Mouse (Mus musculus) retina, embryonic 14.5 days (tissue): Measurements from ENCODE around the gene Gbgt1.
"Not testable (repeated sequence)": the region's sequence is repeated elsewhere in the genome, so short reads cannot be mapped to it uniquely, and the experiment has no call there.

Source experiments
- DNase-seq: peaks from one replicate; pipeline ENCODE4 v3.0.0-alpha.2; 2015; ENCODE audit warnings: low spot score

The Gbgt1 gene

DNA sequence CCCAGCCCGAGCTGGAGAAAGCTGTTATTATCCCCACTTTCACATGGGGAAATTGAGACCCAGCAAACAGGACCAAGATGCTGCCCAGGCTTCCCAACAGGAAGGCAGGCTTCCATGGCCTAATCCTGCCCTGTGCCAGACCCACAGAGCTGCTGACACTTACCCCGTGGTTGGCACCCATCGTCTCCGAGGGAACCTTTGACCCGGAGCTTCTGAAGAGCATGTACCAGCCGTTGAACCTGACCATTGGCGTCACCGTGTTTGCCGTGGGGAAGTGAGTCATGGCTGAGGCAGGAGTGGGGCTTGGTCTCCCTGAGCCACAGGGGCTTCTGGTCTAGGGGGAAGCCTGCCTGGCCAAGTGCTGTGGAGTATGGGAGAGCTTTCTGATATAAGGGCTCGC is 6.3 kb downstream of the Gbgt1 start:
- no peak for DNase-seq

DNA sequence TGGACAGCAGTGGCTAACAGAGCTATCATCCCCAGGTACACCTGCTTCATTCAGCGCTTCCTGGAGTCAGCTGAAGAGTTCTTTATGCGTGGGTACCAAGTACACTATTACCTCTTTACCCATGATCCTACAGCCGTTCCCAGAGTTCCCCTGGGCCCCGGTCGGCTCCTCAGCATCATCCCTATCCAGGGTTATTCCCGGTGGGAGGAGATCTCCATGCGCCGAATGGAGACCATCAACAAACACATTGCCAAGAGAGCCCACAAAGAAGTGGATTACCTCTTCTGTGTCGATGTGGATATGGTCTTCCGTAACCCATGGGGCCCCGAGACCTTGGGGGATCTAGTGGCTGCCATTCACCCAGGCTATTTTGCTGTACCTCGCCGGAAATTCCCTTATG is 8.0 kb downstream of the Gbgt1 start:
- no peak for DNase-seq

DNA sequence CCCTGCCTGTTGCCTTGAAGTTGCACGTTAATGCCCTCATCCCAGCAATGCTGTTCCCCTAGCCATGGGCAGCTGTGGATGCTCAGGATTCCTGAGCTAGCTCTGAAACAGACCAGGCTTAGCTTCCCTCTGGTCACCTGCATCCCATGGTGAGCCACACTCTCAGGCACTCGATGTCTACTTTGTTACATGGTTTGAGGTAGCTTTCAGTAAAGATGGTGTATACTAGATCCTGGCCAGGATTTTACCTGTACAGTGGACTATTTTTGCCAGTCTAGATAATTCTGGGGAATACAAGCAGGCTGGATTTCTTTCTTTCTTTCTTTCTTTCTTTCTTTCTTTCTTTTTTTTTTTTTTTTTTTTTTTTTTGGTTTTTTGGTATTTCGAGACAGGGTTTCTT is 9.1 kb downstream of the Gbgt1 start, which contains the start of gene Gm10134:
TSS of gene Gm10134 (plus strand) at position 301 of the 400 bp plus-strand sequence.
- no peak for DNase-seq

DNA sequence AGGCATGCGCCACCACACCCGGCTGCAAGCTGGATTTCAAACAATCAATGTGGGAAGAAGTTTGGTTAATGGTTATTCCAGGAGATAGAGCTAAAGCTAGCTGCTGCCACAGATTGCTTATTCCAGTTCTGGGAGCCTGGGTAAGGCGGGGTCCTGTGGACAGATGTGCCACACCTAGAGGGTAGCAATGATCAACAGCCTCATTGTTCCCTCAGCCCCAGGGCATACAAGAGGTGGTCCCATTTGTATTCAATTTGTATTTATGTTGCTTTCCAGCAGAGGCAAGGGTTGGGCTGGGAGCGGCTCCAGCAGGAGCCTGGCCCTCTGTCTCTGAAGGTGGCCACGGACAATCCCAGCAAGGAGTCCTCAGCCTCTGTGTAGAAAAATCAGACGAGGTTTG is 9.6 kb downstream of the Gbgt1 start:
- DNase-seq = no peak

DNA sequence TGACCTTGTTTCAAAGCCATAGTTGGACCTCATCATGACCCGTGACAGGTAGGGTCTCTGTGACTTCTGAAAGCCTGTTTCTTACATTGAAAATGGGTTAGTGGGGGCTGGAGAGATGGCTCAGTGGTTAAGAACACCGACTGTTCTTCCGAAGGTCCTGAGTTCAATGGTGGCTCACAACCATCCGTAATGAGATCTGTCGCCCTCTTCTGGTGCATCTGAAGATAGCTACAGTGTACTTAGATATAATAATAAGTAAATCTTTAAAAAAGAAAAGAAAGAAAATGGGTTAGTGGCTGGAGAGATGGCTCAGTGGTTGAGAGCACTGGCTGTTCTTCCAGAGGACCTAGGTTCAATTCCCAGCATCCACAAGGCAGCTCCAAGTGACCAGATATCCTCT is 14.9 kb downstream of the Gbgt1 start:
- DNase-seq = not testable (repeated sequence)

DNA sequence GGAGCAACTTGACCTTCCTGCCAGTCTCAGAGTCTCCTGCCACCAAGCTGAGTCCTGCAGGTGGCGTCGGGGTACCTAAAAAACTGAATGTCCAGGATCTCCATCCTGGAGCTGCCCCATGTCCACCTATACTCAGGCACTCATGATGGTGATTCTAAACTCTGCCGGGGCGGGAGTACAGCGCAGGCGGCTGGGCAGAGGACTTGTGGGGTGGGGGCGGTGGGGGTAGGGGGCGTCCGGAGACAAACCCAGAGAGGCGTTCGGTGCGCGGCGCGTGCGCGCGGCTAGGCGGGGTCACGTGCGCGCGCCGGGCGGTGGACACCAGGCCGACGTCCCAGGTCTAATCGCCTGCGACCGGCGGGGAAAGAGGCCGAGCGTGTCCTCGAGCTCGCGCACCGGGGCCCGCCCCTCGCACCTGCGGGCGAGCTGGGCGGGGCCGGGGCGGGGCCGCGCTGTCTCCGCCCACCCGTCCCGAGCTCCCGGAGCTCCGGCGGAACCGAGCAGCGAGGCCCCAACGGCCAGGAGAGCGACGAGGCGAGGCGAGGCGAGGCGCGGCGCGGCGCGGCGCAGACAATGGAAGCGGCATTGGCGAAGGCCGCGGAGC is 16.2 kb downstream of the Gbgt1 start, which contains the start of gene Ralgds:
TSS of gene Ralgds (plus strand) at position 328 of the 604 bp plus-strand sequence.
- peak; percentile 76 for DNase-seq

DNA sequence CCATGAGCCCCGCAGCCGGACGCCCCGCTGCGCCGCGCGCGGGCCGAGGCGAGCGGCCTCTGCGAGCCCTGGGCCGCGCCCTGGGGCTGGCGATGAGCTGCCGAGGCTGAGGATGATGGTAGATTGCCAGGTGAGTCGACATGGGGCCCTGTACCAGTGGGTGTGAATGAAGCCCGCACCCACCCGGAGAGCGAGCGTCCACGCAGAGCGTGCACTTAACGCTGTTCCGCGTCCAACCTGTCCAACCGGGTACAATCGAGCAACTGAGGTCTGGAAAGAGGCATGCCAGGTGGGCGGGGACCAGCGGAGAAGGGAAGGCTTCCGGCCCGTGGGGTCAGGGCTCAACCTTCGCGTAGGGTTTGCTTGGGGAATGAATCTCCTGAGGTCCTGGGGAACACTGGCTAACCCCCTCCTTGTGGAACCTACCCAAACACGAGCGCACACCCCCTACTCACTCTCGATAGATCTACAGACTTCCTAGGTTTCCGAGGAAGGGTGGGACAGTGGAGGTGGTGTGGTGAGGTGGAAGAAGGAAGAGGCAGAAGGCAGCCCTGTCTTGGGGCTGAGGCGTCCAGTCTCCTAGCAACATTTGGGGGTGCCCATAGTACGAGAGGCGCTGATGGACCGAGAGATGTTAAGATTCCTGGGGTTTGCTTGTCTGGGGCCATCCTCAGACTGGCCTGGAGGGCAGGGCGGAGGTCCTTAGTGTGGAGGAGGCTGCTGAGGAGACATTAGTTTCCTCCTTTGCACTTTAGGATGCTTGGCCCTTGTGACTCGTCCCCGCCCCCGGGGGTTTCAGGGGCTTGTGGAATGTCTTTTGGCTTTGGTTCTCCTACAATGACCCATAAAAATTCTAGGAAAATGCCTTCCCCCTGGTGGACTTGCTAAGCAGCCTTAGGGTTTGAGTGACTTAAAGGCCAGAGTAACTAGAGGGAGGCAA is 17.0 kb downstream of the Gbgt1 start:
- peak; percentile 49 for DNase-seq

DNA sequence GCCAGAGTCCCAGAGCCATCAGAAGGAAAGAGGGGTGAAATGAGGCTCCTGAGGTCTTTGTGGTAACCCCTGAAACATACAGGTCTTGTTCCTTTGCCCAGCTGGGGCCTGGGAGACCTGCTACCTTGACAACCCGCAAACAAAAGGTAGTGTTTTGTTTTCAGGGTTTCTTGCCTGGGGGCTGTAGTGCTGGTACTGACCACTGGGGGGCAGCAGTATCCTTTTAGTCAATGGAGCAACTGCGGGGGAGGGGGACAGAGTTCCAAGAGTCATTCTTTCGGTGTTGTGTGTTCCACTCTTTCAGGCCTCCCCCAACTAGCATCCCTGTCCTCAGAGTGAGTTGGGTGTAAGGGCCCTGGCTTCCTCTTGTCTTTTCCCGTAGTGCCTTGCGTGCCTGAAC is 17.8 kb downstream of the Gbgt1 start:
- peak; percentile 92 for DNase-seq

DNA sequence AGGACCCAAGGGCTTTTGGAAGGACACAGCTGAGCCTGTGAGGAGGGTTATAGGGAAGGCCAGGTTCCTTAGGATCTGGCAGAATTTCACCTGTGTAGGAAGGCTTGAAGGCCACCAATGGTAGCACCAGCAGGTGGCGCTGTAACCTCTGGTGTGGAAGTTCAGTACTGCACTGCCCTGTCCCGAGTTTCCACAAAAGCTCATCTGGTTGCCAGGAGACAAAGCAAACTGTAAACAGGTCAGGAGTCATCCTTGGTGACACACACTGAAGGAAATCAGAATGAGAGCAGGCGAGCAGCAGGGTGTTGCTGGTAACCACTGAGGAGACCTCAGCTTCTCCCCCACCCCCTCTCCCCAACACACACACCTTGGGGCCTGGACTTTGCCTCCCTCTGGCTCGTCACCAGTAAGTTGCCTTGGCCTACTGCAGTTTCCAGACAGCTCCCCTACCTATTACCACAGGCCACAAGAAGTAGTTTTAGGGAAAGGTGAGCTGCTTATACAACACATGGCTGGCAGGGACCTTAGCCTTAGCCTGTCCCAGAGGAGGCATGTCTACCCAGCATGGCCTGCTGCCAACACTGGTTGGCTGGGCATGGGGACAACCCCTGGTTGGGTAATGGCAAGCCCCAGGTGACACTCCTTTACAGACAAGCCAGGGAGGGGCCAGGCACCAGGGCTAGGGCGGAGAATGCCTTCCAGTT is 20.7 kb downstream of the Gbgt1 start:
- DNase-seq = peak; percentile 87

DNA sequence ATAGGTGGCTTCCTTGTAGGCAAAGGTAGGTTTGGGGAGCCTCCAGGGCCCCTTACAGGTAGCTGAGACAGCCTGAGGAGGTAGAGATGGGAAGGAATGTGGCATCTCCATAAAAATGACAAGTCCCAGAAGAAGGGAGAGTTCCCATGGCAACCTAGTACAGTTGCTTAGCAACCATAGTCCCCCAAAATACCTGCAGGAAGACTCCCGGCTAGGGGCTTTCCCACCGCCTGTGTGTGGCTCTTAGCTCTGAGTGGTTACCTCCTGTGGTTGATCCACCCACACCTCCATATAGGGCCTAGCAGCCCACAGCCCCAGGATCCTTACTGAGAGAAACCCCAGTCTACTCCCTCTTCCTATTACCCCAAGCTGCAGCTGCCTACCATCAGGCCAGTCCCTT is 21.5 kb downstream of the Gbgt1 start:
- DNase-seq = no peak

DNA sequence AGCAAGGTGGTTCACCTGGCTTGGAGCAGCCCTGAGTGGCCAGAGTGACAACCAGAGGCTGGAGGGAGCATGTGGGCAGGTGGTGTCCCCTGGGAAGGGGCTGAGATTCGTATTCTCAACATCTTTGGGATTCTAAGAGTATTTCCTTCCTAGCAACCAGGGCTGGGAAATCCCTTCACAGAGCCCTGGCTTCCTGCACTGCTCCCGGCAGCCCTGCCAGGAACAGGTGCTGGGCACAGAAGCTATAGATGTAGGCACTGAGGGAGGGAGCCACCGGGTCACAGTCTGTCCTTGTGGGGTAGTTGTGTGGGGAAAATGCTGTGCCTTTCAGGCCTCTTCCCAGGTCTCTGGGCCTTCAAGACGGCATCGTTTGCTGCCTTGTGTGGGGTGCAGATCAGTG is 23.9 kb downstream of the Gbgt1 start:
- no peak for DNase-seq

DNA sequence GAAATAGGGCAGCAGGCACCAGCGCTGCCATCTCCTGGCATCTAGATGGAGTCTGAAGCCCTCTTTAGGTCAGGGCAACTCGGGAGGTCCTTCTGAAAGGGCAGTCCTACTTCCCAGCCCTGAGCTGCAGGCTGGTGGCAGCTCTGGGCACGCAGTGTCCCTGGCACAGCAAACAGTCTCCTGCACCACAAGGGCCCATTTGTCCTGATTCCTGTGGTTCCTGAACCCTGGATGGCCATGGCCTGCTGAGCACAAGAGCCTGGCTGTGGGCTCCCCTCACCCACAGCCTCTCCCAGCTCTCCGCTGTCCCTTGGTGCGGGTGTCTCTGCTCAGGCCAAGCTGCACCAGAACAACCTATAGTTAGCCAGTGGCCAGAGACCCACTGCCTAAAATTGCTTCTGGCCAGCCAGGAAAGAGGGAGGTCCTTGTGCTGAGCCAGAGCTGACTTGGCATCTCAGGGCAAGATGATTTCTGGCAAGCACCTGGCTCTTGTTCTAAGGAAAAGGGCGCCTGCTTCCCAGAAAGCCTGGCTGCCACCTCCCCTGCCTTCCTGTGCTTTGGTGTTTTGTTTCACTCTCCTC is 25.0 kb downstream of the Gbgt1 start:
- no peak for DNase-seq

DNA sequence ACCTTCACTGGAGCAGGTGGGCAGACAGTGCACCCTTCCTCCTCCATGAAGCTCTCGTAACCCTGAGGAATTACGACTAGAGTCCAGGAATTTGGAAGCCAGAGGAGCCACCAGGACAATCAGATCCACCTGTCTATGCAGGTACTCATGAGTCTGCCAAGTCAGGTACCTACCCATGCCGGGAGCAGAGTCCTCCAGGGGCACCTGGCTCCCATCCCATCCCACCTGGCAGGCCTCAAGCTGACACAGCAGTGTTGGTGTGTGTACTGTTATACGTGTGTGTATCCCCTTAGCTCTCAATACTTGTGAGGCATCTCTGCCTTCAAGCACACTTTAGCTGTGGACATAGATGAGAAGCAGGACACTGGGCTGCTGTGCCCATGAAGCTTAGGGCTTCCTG is 25.5 kb downstream of the Gbgt1 start:
- no peak for DNase-seq

DNA sequence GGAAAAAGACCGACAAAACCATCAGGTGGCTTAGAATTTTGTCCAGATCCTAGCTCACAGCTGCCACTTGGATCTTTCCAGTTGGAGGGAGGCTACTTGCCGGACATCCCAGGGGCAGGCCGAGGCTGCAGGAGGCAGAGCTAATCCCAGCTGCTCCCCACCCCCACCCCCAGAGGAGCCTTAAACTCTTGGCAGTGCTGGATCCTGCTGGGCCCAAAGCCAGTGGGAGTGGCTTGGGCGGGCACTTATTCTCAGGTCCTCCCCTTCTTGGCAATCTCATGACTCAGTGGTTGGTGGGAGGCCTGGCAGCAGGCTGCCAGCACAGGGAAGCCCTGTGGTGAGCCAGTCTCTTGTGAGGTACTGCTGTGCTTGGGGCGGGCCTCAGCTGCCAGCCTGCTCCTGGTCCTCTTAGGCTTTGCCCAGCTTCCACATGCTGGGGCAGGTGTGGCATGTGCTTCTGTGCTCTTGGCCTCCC is 27.0 kb downstream of the Gbgt1 start:
- peak; percentile 59 for DNase-seq

DNA sequence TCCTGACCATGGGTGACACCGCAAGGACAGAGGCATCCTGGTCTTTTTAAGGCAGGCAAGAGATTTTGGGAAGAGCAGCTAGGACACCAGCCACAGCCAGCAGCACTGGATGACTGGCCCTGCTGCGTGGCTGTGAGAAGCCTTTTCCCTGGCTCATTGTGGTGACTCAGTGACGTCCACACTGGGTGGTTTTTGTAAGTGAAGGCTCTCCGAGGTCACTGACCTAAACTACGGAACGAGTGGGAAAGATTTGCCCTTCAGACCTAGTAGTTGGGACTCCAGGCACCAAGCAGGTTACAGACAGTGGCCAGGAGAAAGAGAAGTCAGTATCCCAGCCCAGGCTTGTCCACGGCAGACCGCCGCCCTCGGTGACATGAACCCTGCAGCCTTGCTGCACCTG is 27.7 kb downstream of the Gbgt1 start:
- DNase-seq = no peak

DNA sequence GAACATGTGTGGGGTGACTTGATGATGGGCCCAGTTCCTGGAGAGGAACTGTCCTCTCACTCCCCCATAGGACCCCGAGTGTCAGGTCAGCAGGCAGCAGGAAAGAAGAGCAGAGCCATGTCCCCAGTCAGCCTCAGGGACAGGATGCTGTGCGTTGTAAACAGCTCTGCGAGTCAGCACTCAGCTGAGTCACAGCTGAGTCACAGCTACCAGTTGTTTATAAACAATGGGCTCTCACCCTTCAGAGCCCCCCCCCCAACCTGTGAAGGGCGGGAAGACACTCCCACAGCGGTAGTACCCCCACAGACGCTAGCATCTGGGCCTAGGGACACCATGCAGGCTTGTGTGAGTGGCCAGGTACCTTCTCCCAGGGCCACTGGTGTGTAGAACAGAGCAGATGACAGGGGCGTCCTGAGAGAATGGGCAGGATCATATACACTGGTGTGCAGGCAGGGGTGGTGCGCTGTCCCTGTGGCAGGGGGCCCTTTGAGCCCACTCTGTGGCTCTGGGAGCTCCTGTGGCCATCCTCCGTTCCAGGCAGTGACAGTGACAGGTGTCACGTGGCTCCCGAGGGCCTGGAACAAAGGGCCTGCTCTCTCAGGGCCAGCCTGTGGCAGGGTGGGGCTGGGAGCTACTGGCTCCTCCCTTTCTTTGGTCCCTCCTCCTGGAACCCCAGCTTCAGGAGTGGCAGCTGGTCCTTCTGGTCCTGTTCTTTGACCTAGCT is 28.7 kb downstream of the Gbgt1 start:
- DNase-seq = peak; percentile 85

DNA sequence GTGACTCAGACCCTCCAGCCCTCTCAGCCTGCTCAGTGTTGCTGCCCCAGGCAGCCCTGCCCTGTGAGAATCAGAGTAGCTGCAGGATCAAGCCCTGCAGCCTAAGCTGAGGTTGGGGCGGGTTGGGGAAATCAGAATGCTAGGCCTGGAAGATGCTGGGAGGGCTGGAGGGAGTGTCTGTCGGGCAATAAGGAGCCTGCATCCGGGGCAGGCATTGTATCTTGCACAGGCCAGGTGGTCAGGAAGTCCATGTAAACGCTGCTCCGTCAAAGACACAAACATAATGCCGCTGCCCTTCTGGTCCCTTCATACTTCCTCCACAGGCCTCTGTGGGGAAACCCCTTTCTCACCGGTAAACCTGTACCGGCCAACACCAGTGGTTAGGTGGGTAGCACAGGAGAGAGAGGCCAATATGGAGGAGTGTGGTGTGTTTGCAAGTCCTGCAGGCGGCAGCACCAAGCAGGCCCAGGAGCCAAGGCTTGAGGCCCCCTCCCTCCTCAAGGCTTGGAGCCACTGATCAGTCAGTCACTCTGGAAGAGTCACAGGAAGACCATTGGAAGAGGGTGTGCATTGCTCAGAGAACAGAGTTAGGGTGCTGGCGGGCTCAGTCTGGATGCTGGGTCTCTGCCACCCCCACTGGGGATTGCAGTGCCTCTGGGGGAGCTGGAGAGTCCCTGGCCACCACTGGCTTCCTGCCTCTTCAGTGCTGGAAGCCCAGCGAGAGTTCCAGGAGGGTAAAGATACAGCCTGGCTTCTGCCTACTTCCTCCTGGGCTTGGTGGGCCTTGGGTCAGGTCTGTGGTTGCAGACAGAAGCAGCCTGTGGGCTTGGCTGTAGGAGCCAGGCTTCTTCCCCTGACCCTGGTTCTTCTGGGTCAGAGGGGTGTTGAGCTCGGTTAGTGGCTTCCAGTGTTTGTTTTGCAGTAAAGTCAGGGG is 29.5 kb downstream of the Gbgt1 start:
- peak; percentile 45 for DNase-seq

DNA sequence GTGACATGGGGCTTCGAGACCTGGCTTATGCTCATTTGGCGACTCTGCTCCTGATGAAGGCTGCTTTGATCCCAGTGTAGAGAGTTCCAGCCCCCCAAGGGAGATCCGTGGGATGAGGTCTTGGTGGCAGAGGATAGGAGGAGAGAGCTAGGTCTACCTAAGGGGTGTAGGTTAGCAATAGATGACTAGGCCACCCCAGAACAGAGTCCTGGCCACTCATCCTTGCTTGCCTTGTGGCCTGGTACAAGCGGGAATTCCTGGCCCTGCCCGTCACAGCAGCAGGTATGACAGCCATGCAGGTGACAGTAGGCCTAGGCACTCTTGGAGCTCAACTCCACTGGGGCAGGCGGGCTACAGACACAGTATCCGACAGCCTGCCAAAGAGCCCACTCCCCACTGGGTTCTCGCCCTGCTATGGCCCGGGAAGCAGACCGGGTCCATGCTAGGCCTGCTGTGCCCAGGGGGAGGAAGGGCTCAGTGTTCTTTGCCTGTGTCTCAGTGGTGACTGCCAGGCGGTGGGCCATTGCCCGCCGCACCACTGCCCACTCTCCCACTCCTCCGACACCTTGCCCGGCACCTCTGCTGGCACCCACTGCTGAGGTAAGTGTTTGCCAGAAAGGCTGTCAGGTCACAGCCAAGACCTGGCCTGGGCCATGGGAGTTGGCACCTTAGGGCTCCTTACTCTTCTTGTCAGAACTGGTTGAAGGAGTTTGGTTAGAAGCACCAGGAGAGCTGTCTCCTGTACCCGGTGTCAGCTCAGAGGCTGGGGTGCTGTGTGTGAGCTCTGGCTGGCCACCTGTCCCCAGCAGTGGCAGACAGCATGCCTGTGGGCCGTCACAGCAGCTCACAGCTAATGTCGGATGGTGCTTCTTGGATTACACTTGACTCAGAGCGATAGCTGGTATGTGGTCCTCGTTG is 31.0 kb downstream of the Gbgt1 start:
- no peak for DNase-seq

DNA sequence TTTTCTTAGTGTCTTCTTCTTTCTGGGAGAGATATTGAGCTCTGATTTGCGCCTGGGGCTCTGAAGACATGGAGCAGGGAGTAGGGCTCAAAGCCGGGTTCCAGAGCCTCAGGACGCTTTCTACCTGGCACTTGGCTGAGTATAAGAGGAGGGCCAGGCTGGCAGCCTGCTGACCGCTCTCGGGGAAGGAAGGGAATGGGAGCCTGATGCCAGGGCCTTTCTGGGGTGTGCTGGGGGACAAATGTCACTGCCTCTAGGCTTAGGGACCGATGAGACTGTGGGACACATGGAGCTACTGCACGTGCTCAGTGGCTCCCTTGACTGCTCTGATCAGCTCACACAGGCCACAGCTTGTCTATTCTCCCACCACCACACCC is 31.7 kb downstream of the Gbgt1 start:
- DNase-seq = no peak
